Mouse (Mus musculus): ENCODE measurements around the gene Slc6a16.

Slc6a16 gene

DNA sequence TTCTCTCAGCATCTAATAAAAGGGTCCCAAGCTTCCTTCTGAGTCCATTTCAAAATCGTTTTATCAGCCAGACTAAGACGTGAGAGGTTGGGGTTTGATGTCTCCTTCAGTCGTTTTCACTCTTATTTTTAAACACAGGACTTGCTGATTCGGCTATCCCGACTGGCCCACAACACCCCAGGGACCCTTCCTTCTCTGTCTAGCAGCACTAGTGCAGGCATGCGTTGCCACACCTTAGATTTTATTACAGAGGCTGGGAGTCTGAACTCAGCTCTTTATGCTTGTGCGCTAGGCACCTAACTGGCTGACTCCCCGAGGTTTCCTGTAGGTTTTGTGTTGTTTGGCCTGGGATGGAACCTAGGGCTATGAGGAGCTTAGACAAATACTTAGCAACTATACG, 72.6 kb downstream of the Slc6a16 start:
- peak in 1 of 2 experiments; percentile 22 for DNase-seq

DNA sequence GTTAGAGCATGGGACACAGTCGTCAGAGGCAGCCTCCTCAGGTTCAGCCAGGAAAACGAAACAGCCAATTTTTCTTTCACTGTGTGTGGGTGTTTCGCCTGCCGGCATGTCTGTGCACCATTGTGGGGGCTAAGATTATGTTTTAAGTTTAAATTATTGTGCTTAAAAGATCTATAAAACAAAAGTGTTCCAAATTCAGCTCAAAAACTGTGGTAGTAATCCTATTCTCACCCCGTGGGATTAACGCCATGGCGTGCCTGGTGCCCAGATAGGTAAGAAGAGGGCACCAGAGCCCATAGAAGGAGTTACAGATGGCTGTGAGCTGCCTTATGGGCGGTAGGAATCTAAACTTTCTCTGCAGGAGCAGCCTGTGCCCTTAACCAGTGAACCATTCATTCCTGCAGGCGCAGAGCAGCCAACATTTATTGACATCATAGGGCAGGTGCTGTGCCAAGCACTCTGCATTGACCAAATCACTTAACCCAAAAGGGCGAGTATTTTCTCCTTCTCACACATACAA, 74.4 kb downstream of the Slc6a16 start:
- peak in 1 of 2 experiments; percentile 54 for DNase-seq

DNA sequence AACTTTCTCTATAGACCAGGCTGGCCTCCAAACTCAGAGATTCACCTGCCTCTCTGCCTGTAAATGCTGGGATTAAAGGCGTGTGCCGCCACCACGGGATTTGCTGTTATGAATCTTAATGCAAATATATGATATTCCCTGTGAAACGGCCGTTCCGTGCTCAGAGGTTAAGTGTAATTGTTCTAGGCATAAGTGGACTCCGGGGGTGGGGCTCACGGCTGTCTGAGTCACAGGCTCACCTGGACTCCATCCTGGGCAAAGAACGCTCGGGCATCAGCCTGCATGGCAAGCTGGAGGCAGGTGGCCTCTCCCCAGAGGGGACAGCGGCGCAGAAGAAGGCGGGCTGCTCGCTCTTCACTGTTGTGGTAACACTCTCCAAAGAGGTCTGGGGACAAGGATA, 75.7 kb downstream of the Slc6a16 start:
- no peak for DNase-seq

DNA sequence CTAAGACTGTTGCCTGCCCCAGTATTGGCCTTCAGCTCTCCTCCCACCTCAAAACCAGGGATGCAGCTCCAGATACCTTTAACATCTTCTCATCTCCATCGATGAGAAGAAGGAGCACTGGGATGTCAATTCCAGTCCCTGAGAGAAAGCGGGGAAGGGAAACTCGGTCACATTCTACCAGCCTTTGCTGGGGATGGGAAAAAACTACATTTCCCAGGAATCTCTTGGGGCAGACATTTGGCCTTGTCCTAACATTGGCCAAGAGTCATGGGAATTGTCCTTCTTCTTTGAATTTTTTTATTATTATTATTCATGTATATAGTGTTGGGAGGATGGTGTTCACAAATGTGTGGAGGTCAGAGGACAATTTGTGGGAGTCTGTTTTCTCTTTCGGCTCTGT, 81.4 kb downstream of the Slc6a16 start:
- no peak for DNase-seq
